Mouse (Mus musculus): ENCODE data around the gene Pfkl.

GRCm38 (mm10) chr10:78007203-78007602 is 2.7 kb downstream of the Pfkl start:
- no peak for TF ChIP-seq MXI1 (IDR thresholded peaks at IDR 0.05; ENCODE audit: low read depth, low read length)
- no peak for TF ChIP-seq EP300 (IDR thresholded peaks at IDR 0.05; ENCODE audit: low read depth in 1 of 2, low read length in 2 of 2)
- TF ChIP-seq CTCF (IDR thresholded peaks at IDR 0.05 in 2 of 3, conservative IDR thresholded peaks at IDR 0.05 in 1 of 3; ENCODE audit: control insufficient read depth in 1 of 3, insufficient read depth in 1 of 3, low read depth in 2 of 3, low read length in 3 of 3, poor library complexity in 1 of 3, severe bottlenecking in 1 of 3): no peak
- TF ChIP-seq USF2 (IDR thresholded peaks at IDR 0.05; ENCODE audit: borderline replicate concordance in 1 of 2, insufficient read depth in 1 of 2, low read depth in 1 of 2, low read length in 2 of 2): no peak
- no peak for TF ChIP-seq ZNF384 (IDR thresholded peaks at IDR 0.05; ENCODE audit: low read depth, low read length)
- TF ChIP-seq GABPA (IDR thresholded peaks at IDR 0.05; ENCODE audit: low read depth, low read length): no peak
- TF ChIP-seq CHD1 (IDR thresholded peaks at IDR 0.05; ENCODE audit: low read depth, low read length): no peak
- no peak for TF ChIP-seq SMC3 (IDR thresholded peaks at IDR 0.05; ENCODE audit: low read depth, low read length)
- TF ChIP-seq KAT2A (conservative IDR thresholded peaks at IDR 0.05; ENCODE audit: low read depth, low read length): no peak
- TF ChIP-seq RCOR1 (IDR thresholded peaks at IDR 0.05; ENCODE audit: low read depth, low read length): no peak

All from MEL (cell line).